Mouse (Mus musculus): ENCODE measurements at regions not wholly inside any gene's neighbourhood (a gene's known extent, or its start where the extent isn't known, plus 50 kb on each side); places are given as distances from the start of the nearest gene placed in this dataset.
"Not testable (repeated sequence)": the region's sequence is repeated elsewhere in the genome, so short reads cannot be mapped to it uniquely, and the experiment has no call there.

DNA sequence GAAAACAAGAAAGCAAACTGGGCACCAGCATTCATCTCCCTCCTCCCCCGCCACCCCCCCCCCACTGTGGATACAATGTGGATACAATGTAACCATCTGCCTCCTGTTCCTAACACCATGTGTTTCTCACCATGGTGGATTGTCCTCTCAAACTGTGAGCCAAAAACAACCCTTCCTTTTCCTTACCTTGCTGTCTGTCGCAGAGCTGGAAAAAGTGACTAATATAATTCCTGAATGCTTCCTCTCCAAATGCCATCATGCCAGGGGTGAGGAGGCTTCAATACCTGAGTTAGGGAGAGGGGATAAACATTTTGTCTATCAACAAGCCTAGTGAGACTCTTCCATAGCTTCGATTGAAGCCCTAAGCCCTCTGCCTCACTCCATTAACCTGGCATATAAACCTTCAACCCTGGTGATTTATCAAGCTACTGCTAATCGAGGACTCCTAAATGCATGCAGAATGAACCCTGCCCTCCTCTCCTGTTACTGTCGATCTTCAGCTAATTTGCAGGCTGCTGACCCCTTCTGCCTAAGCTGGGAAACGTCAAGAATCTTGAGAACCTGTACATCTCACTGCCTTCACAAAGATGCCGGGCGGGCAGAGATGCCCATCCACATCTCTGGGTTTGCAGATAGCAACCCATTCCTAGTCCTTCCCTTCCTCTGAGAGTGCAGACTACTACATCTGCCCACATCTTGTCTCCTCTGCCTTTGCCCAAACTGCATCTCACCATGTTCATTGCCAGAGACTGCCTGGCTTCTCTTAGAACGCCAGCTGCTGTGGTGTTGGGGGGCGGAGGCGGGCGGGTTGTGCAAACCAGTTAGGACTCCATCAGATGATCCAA lies 184.3 kb upstream of the Rpl38 start:
- Histone ChIP-seq H3K4me1 (replicated peaks) (peaks cover 6% of the 10 kb centered on the region), H3K4me3 (no peak overlapping the region), H3K36me3 (no peaks in the 10 kb centered on the region), H3K4me2 (no peak overlapping the region), H3K27me3 (peaks cover 35% of the 10 kb centered on the region), H3K9me3 (replicated peaks) (no peaks in the 10 kb centered on the region), H3K27ac (no peak overlapping the region), H3K9ac (no peak overlapping the region)
- 67% methylated on average over 12 of the region's 12 CpGs for WGBS
- ATAC-seq (replicated peaks; ENCODE audit: insufficient number of reproducible peaks, insufficient read depth, low FRiP score, low read depth), result no peak

DNA sequence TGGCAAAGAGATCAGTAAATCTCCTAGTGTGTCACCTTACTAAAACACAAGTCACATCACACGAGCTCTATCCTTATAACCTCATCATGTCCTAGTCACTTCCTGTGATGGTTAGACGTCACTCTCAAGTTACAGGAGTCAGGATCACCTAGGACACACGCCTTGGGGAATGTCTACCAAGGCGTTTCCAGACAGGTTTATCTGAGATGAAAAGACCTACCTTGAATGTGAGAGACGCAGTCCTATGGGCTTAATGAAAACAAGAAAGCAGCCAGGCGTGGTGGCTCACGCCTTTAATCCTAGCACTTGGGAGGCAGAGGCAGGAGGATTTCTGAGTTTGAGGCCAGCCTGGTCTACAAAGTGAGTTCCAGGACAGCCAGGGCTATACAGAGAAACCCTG lies 185.0 kb upstream of the Rpl38 start:
- not testable (repeated sequence) for H3K9me3 ChIP-seq (replicated peaks); ATAC-seq (replicated peaks; ENCODE audit: insufficient number of reproducible peaks, insufficient read depth, low FRiP score, low read depth); H3K27ac ChIP-seq; H3K36me3 ChIP-seq; H3K4me3 ChIP-seq; H3K4me2 ChIP-seq; H3K4me1 ChIP-seq (replicated peaks); H3K9ac ChIP-seq
- peaks cover 33% of the 10 kb centered on the region for H3K27me3 ChIP-seq
- whole genome bisulfite sequencing, result 77% methylated on average over 7 of the region's 7 CpGs

DNA sequence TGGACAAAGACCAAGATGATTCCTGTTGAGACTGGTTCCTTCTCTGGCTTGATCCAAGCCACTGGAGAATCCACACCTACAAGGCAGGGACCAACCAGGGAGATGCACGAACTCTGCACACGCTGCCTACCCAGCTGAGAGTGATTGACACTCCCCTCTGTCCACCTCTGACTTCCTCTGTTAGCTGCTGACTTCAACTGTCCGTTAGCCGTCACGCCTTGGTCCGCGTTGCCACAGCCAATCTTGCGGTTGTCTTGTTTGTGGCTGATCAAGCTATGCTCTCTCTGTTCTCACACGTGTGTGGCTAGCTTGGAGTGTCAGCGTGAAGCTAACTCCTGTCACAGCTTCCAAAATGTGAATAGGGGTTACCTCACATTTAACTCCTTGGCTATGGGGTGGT lies 186.3 kb upstream of the Rpl38 start:
- Histone ChIP-seq H3K9me3 (replicated peaks) (no peaks in the 10 kb centered on the region), H3K27ac (no peak overlapping the region), H3K4me2 (no peak overlapping the region), H3K27me3 (peaks cover 27% of the 10 kb centered on the region), H3K4me3 (no peak overlapping the region), H3K36me3 (no peaks in the 10 kb centered on the region), H3K9ac (no peak overlapping the region), H3K4me1 (replicated peaks) (peaks cover 6% of the 10 kb centered on the region)
- no peak for ATAC-seq (replicated peaks; ENCODE audit: insufficient number of reproducible peaks, insufficient read depth, low FRiP score, low read depth)
- 69% methylated on average over 10 of the region's 10 CpGs for WGBS

DNA sequence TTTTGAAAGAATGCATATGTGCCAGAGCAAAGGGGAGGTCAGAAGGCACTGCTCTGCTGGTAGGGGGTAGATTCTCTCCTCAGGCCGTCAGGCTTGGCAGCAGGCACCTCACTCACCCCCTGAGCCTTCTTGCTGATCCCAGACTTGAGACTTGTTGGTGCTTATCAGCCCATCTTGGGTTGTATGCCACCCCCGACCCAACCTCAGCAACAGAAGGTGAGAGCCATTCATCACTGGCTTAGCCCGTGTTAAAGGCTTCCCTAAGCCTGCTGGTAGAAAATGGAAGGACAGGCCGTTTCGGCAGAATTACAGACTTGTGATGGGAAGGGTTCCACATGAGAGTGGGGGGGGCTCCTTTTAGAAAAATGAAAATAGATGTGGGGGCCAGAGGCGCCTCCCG lies 187.3 kb upstream of the Rpl38 start:
- Histone ChIP-seq H3K36me3 (no peaks in the 10 kb centered on the region), H3K4me1 (replicated peaks) (peaks cover 3% of the 10 kb centered on the region), H3K9ac (no peak overlapping the region), H3K9me3 (replicated peaks) (no peaks in the 10 kb centered on the region), H3K27ac (no peak overlapping the region), H3K27me3 (peaks cover 20% of the 10 kb centered on the region), H3K4me2 (no peak overlapping the region), H3K4me3 (no peak overlapping the region)
- ATAC-seq (replicated peaks; ENCODE audit: insufficient number of reproducible peaks, insufficient read depth, low FRiP score, low read depth), result no peak
- 60% methylated on average over 7 of the region's 7 CpGs for WGBS

DNA sequence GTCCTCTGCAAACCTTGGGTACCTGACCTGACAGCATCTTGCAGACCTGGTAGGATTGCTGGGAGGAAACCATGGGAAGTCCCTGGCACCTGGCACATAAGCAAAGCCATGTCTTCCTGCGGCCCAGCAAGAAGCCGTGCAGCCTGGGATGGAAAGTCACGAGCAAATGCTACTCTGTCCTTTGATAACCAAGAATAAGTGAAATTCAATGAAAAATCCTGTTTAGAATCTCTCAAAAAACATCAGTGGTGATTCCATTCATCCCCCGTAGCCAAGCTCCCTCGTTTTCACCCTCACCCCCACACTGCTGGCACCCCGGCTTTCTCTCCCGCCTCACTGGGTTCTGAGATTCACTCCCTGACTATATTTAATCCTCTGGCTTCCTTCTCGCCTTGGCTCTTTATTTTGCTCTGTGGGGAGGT lies 188.2 kb upstream of the Rpl38 start:
- Histone ChIP-seq H3K27me3 (peaks cover 16% of the 10 kb centered on the region), H3K4me3 (no peak overlapping the region), H3K9ac (no peak overlapping the region), H3K4me1 (replicated peaks) (peaks cover under 1% of the 10 kb centered on the region), H3K9me3 (replicated peaks) (no peaks in the 10 kb centered on the region), H3K27ac (no peak overlapping the region), H3K4me2 (no peak overlapping the region), H3K36me3 (no peaks in the 10 kb centered on the region)
- 79% methylated on average over 8 of the region's 8 CpGs for WGBS
- ATAC-seq (replicated peaks; ENCODE audit: insufficient number of reproducible peaks, insufficient read depth, low FRiP score, low read depth), result no peak

DNA sequence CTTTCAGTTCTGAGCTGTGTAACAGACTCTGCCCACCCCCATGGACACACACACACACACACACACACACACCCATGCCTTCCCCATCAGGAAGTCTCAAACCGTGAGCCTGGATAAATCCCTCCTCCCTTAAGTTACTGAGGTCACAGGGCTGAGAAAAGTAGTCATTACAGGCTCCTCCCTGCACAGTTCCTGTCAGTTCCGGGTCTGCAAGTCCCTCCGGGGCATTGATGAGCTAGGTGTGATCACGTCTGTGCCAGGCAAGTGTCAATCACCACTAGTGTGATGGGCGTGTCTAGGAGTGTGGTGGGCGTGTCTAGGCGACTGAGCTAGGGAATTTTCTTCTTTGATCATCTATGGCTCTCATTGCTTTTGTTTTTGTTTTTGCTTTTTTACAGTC lies 189.6 kb upstream of the Rpl38 start:
- Histone ChIP-seq H3K27ac (no peak overlapping the region), H3K4me3 (0 out of 2 replicates have a peak overlapping the region, but pooled peaks have one; percentile 6), H3K27me3 (peaks cover 9% of the 10 kb centered on the region), H3K36me3 (no peaks in the 10 kb centered on the region), H3K9me3 (replicated peaks) (no peaks in the 10 kb centered on the region), H3K4me2 (peak overlapping the region; percentile 36), H3K4me1 (replicated peaks) (no peaks in the 10 kb centered on the region; the same call in 1 of the 2 replicates), H3K9ac (no peak overlapping the region)
- no peak for ATAC-seq (replicated peaks; ENCODE audit: insufficient number of reproducible peaks, insufficient read depth, low FRiP score, low read depth)
- WGBS, result 14% methylated on average over 7 of the region's 7 CpGs

DNA sequence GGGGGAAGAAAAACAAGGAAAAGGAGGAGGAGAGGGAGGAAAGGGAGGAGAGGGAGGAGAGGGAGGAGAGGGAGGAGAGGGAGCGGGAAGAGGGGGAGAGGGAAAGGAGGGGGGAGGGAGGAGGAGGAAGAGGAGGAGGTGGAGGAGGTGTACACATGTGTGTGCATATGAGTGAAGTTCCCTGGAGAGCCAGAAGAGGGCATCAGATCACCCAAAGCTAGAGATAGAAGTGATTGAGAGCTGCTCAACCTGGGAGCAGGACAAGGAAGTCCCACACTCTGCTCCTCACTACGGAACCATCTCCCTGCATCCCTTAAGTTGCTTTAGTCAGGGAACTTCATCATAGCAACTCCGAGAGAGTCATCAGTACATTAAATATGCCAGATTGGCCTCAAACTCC lies 191.0 kb upstream of the Rpl38 start:
- 68% methylated on average over 3 of the region's 3 CpGs for WGBS
- H3K27me3 ChIP-seq, result peaks cover 23% of the 10 kb centered on the region
- H3K36me3 ChIP-seq, result no peaks in the 10 kb centered on the region
- H3K27ac ChIP-seq, result no peak overlapping the region
- no peaks in the 10 kb centered on the region; the same call in 1 of the 2 replicates for H3K4me1 ChIP-seq (replicated peaks)
- no peaks in the 10 kb centered on the region for H3K9me3 ChIP-seq (replicated peaks)
- ATAC-seq (replicated peaks; ENCODE audit: insufficient number of reproducible peaks, insufficient read depth, low FRiP score, low read depth), result no peak
- no peak overlapping the region for H3K4me3 ChIP-seq
- H3K4me2 ChIP-seq, result no peak overlapping the region
- H3K9ac ChIP-seq, result no peak overlapping the region

DNA sequence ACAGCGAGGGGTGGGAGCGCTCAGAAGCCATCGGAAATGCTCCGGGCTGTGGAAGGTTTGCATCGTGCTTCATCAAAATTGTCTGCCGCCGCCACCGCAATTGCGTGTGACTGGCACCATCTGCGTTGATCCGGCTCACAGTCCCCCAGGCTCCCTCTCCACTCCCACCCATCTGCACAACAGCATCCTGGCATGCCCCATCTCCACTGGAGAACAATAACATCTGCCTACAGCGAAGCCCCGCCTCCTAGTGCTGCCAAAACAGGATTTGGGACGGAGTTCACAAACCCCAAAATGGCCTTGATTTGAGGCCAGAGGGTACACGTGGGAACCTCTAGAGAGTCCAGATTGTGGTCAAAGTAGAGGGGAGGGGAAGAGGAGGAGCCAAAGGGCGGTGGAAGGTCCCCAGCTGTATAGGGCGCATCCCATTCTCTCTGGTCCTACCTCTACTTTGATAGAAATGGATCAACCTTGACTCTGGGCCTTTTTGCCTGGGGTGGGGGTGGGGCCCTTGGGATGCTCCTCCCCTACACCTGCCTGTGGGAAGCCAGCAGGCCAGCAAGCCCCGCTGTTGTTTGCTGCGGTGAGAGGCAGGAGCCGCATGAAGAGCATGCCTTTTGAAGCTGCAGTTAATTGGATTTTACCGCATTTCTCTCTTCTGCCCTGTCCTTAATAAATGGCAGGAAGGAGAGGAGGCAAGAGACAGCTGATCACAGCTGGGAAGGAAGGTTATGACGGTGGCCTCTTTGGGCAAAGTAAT lies 195.6 kb upstream of the Rpl38 start:
- no peak for ATAC-seq (replicated peaks; ENCODE audit: insufficient number of reproducible peaks, insufficient read depth, low FRiP score, low read depth)

DNA sequence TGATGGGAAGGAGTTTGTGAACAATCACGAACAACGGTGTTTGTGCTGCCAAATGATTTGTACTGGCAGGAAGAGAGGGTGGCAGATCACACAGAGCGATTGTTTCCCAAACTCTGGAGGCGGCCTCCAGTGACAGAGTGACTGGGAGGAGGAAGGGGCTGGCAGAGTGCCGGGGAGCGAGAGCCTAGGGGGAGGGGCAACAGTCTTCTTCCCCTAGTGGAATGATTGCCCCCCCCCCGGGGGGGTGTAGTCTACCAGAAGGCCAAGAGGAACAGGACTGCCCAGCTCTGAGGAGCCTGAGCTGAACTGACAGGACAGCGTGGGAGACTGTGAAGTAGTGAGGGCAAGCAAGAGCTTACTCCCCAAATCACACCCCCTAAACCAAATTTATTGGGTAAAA lies 199.9 kb upstream of the Rpl38 start:
- no peaks in the 10 kb centered on the region for H3K36me3 ChIP-seq
- H3K27me3 ChIP-seq, result peaks cover 70% of the 10 kb centered on the region
- H3K27ac ChIP-seq, result peak overlapping the region; percentile 55
- 1% methylated on average over 8 of the region's 8 CpGs for WGBS
- peaks cover 20% of the 10 kb centered on the region for H3K4me1 ChIP-seq (replicated peaks)
- peak; percentile 81 for ATAC-seq (replicated peaks; ENCODE audit: insufficient number of reproducible peaks, insufficient read depth, low FRiP score, low read depth)
- H3K9ac ChIP-seq, result 0 out of 2 replicates have a peak overlapping the region, but pooled peaks have one; percentile 14
- H3K4me2 ChIP-seq, result peak overlapping the region; percentile 57
- H3K9me3 ChIP-seq (replicated peaks), result no peaks in the 10 kb centered on the region
- 0 out of 2 replicates have a peak overlapping the region, but pooled peaks have one; percentile 10 for H3K4me3 ChIP-seq

More for the DNA sequence above, 195.6 kb upstream of the Rpl38 start:
- Histone ChIP-seq H3K36me3 (no peaks in the 10 kb centered on the region), H3K9ac (no peak overlapping the region), H3K27ac (no peak overlapping the region), H3K4me3 (no peak overlapping the region), H3K4me1 (replicated peaks) (peaks cover 14% of the 10 kb centered on the region), H3K4me2 (no peak overlapping the region), H3K27me3 (peaks cover 40% of the 10 kb centered on the region), H3K9me3 (replicated peaks) (no peaks in the 10 kb centered on the region)
- 21% methylated on average over 22 of the region's 22 CpGs for WGBS

DNA sequence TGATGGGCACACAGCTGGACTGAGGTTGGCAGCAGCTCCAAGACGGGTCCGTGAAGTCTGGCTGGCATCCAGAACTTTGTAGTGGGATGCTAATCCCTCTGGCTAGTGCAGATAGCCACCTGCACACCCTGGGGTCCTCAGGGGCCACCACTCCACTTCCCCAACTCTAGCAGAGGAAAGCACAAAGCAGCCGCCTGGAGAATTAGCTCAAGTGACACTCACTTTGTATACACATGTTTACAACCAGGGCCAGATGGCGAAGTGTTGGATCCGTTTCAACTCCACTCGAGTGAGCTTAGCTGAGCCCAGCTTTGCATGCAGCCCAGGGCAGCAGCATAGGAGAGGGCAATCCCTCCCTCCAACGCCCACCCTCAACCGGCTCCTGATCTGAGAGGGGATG lies 200.5 kb upstream of the Rpl38 start:
- ATAC-seq (replicated peaks; ENCODE audit: insufficient number of reproducible peaks, insufficient read depth, low FRiP score, low read depth), result peak; percentile 38
- Histone ChIP-seq H3K4me3 (0 out of 2 replicates have a peak overlapping the region, but pooled peaks have one; percentile 10), H3K36me3 (no peaks in the 10 kb centered on the region), H3K4me2 (peak overlapping the region; percentile 57), H3K27ac (peak overlapping the region; percentile 55), H3K27me3 (peaks cover 67% of the 10 kb centered on the region), H3K9ac (no peak overlapping the region), H3K4me1 (replicated peaks) (peaks cover 23% of the 10 kb centered on the region), H3K9me3 (replicated peaks) (no peaks in the 10 kb centered on the region)
- 3% methylated on average over 8 of the region's 8 CpGs for whole genome bisulfite sequencing

DNA sequence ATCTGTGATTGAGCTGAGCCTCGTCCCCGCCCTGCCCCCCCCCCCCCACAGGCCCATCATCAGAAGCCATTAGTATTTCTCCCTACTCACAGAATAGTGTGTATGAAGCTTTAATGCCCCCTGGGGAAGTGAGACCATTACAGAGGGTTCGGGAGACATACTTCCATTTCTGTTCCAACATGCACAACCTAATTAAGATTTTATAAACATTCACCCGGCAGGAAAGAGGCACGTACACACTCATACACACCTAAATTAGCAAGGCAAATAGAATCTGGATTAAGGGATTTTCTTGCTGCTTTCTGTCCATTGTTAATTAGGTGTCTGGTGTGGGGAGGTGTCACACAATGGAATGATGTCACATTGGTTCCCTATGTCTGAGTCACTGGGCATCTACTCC lies 202.8 kb upstream of the Rpl38 start:
- peaks cover 25% of the 10 kb centered on the region for H3K4me1 ChIP-seq (replicated peaks)
- peaks cover 50% of the 10 kb centered on the region for H3K27me3 ChIP-seq
- no peak overlapping the region for H3K9ac ChIP-seq
- no peaks in the 10 kb centered on the region for H3K36me3 ChIP-seq
- H3K27ac ChIP-seq, result no peak overlapping the region
- WGBS, result 56% methylated on average over 5 of the region's 5 CpGs
- no peak for ATAC-seq (replicated peaks; ENCODE audit: insufficient number of reproducible peaks, insufficient read depth, low FRiP score, low read depth)
- H3K9me3 ChIP-seq (replicated peaks), result no peaks in the 10 kb centered on the region
- H3K4me3 ChIP-seq, result no peak overlapping the region
- H3K4me2 ChIP-seq, result no peak overlapping the region
